Mouse (Mus musculus) urinary bladder, postnatal 36 days (tissue): ENCODE results near the gene Bpifa1.
"Not testable (repeated sequence)": the region's sequence is repeated elsewhere in the genome, so short reads cannot be mapped to it uniquely, and the experiment has no call there.

Source experiments
- DNase-seq, 2 experiments: peaks; one replicate each; pipeline ENCODE4 v3.0.0; 2022; ENCODE audit warnings: low spot score in 2 of 2, mixed read lengths in 1 of 2

The Bpifa1 gene

GRCm38 (mm10) chr2:154142580-154142979 is at the start of gene Bpifa1:
Bpifa1 (plus strand) TSS chr2:154142880.
- DNase-seq: no peak

- no peak for DNase-seq
Observed at GRCm38 (mm10) chr2:154097734-154098133, 44.9 kb upstream of the Bpifa1 start.

- no peak for DNase-seq
Observed at GRCm38 (mm10) chr2:154117381-154117780, 25.3 kb upstream of the Bpifa1 start.

- no peak for DNase-seq
Observed at GRCm38 (mm10) chr2:154130120-154130519, 12.6 kb upstream of the Bpifa1 start, which contains the start of gene Bpifa3. Bpifa3 (plus strand) TSS chr2:154130336.

GRCm38 (mm10) chr2:154143735-154144134 is 1.1 kb downstream of the Bpifa1 start:
- DNase-seq: no peak

- DNase-seq: no peak
Observed at GRCm38 (mm10) chr2:154147496-154147895, 4.8 kb downstream of the Bpifa1 start.

- DNase-seq: no peak
Observed at GRCm38 (mm10) chr2:154158433-154158832, 15.8 kb downstream of the Bpifa1 start.

- no peak for DNase-seq
Observed at GRCm38 (mm10) chr2:154162307-154162706, 19.6 kb downstream of the Bpifa1 start, which contains the start of gene Bpifa5. Bpifa5 (plus strand) TSS chr2:154162607.

GRCm38 (mm10) chr2:154163306-154163705 is 20.6 kb downstream of the Bpifa1 start:
- no peak for DNase-seq

GRCm38 (mm10) chr2:154169172-154169571 is 26.5 kb downstream of the Bpifa1 start:
- no peak for DNase-seq

- DNase-seq: no peak
Observed at GRCm38 (mm10) chr2:154171621-154172020, 28.9 kb downstream of the Bpifa1 start.

- DNase-seq: no peak
Observed at GRCm38 (mm10) chr2:154173313-154173712, 30.6 kb downstream of the Bpifa1 start.

- DNase-seq: not testable (repeated sequence)
Observed at GRCm38 (mm10) chr2:154181900-154182299, 39.2 kb downstream of the Bpifa1 start.

GRCm38 (mm10) chr2:154183061-154183460 is 40.4 kb downstream of the Bpifa1 start:
- DNase-seq: not testable (repeated sequence)

GRCm38 (mm10) chr2:154185319-154185718 is 42.6 kb downstream of the Bpifa1 start:
- no peak for DNase-seq

- no peak for DNase-seq
Observed at GRCm38 (mm10) chr2:154185748-154186147, 43.1 kb downstream of the Bpifa1 start.

GRCm38 (mm10) chr2:154187468-154187867 is 44.8 kb downstream of the Bpifa1 start:
- DNase-seq: no peak

GRCm38 (mm10) chr2:154189877-154190434 is 47.3 kb downstream of the Bpifa1 start:
- DNase-seq: no peak

- DNase-seq: no peak
Observed at GRCm38 (mm10) chr2:154190546-154191258, 48.0 kb downstream of the Bpifa1 start, which contains the start of gene Bpifb1. Bpifb1 (plus strand) TSS chr2:154190818.

GRCm38 (mm10) chr2:154192141-154192540 is 49.5 kb downstream of the Bpifa1 start:
- no peak for DNase-seq

GRCm38 (mm10) chr2:154193071-154193470 is 50.4 kb downstream of the Bpifa1 start:
- no peak for DNase-seq

- DNase-seq: no peak
Observed at GRCm38 (mm10) chr2:154193994-154194504, 51.4 kb downstream of the Bpifa1 start.

- DNase-seq: no peak
Observed at GRCm38 (mm10) chr2:154197036-154197435, 54.4 kb downstream of the Bpifa1 start.
